Mouse (Mus musculus) brain, embryonic 14.5 days (tissue): ENCODE measurements around the gene Znhit6.

Experiments
- CTCF ChIP-seq: fragments of 200-500 bp; IDR thresholded peaks from 2 replicates; pipeline ENCODE4 v1.5.1; 2012; ENCODE audit warnings: inconsistent platforms, mild to moderate bottlenecking, moderate library complexity, borderline replicate concordance; ENCODE audit not compliant: insufficient read depth, insufficient read length; ENCODE audit errors: extremely low read depth
- POLR2A ChIP-seq: fragments of 200-500 bp; IDR thresholded peaks from 2 replicates; pipeline ENCODE4 v1.6.1; 2012; ENCODE audit warnings: mild to moderate bottlenecking, inconsistent platforms, borderline replicate concordance; ENCODE audit not compliant: poor library complexity, insufficient read depth, insufficient read length, severe bottlenecking; ENCODE audit errors: extremely low read depth

GRCm38 (mm10) chr3:145574468-145574867 lies 1.5 kb upstream of the Znhit6 start:
- TF ChIP-seq CTCF, result no peak
- no peak for TF ChIP-seq POLR2A
